Mouse (Mus musculus) spleen, adult 2 months (tissue): ENCODE results near the gene Arhgap45.

Source experiments
- CTCF ChIP-seq: fragments of 200-500 bp; IDR thresholded peaks from 2 replicates; pipeline ENCODE4 v1.5.1; 2011; ENCODE audit warnings: mild to moderate bottlenecking, inconsistent platforms; ENCODE audit not compliant: insufficient read depth, insufficient read length, insufficient replicate concordance; ENCODE audit errors: extremely low read depth
- POLR2A ChIP-seq: fragments of 200-500 bp; IDR thresholded peaks from 2 replicates; pipeline ENCODE4 v1.6.1; 2011; ENCODE audit warnings: low read depth, low read length, inconsistent platforms

DNA sequence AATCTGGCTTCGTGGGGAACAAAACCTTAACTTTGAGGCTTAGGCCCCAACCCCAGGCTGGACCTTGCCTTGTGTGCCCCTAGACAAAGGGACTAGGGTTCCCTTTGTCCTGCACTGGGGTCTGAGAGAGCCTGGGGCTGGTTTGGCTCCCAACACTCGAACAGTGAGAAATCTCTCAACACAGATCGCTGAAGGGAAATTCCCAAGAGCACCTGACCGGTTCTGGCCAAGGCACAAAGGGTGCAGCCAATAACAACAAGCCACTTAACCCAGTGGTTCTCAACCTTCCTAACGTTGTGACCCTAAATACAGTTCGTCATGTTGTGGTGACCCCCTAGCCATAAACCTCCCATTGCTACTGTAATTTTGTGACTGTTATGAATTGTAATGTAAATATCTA is 33.8 kb downstream of the Arhgap45 start:
- TF ChIP-seq POLR2A, result no peak
- TF ChIP-seq CTCF, result no peak
